1 mouse cellular context compared by ENCODE assay signal in the genomic region with DNA sequence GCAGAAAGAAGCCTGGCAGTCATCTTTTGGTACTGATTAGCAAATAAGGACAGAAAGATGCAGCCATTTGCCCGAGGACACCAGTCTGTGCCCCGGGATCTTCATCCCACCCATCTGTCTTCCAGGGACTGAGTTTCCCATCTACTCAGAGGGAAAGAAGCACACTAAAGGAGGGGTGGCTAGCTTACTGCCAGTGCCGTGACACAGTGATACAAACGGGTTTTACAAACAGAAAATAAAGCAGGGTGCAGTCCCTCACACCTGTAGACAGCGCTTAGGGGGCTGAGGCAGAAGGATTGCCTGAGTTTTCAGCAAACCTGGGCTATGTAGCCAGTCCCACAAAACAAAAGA.
TF ChIP-seq lines count a peak whose summit lies in the region.

No protein-coding gene starts in this region.

TF ChIP-seq in CH12.LX, 34 proteins besides CTCF, POLR2A, EP300 and RAD21:
- no peak for TF ChIP-seq CHD1 (IDR thresholded peaks at IDR 0.05; ENCODE audit: low read depth, low read length)
- TF ChIP-seq USF1 (IDR thresholded peaks at IDR 0.05; ENCODE audit: low read depth, low read length) = no peak
- TF ChIP-seq ELF1 (IDR thresholded peaks at IDR 0.05; ENCODE audit: low read depth, low read length) = no peak
- no peak for TF ChIP-seq CHD2 (IDR thresholded peaks at IDR 0.05; ENCODE audit: low read length)
- no peak; the same call in 1 of the 2 replicates for TF ChIP-seq MEF2A (IDR thresholded peaks at IDR 0.05; ENCODE audit: borderline replicate concordance, low read depth, low read length)
- no peak for TF ChIP-seq ETS1 (conservative IDR thresholded peaks at IDR 0.05; ENCODE audit: low read depth, low read length)
- 0 out of 2 replicates have a peak, but pooled peaks have one; percentile 33 for TF ChIP-seq NELFE (IDR thresholded peaks at IDR 0.05; ENCODE audit: low read depth, low read length)
- TF ChIP-seq UBTF (IDR thresholded peaks at IDR 0.05; ENCODE audit: low read depth, low read length) = no peak
- no peak for TF ChIP-seq NRF1 (IDR thresholded peaks at IDR 0.05; ENCODE audit: low read depth, low read length)
- 0 out of 2 replicates have a peak, but pooled peaks have one; percentile 2 for TF ChIP-seq MAZ (IDR thresholded peaks at IDR 0.05; ENCODE audit: low read depth, low read length)
- TF ChIP-seq TBP (conservative IDR thresholded peaks at IDR 0.05; ENCODE audit: low read depth, low read length) = no peak
- TF ChIP-seq PAX5 (IDR thresholded peaks at IDR 0.05; ENCODE audit: low read length) = no peak
TF ChIP-seq in CH12.LX: peak in this region for 2.
